Mouse (Mus musculus) spleen, adult 2 months (tissue): ENCODE measurements around the gene Dppa4. TPM values are rescaled to one million over a fixed set of nuclear protein-coding genes. Genes with fewer than 3 reads are reported as not detected.

Experiments used
- DNase-seq, 2 experiments: peaks; one replicate each; pipeline versions ENCODE4 v3.0.0 to v3.0.0-alpha.2; 2012 to 2021; ENCODE audit warnings: low spot score in 2 of 2, low read depth in 1 of 2
- H3K27ac ChIP-seq: fragments of 200-500 bp; 2 replicates; pipeline ENCODE4 v1.5.1; 2012; ENCODE audit warnings: low read length, inconsistent platforms; ENCODE audit not compliant: insufficient read depth
- H3K27me3 ChIP-seq: fragments of 200-500 bp; 2 replicates; pipeline ENCODE4 v1.6.1; 2012; ENCODE audit warnings: mild to moderate bottlenecking, moderate library complexity, low read length, inconsistent platforms; ENCODE audit not compliant: control insufficient read depth, insufficient read depth
- H3K36me3 ChIP-seq: fragments of 200-500 bp; 2 replicates; pipeline ENCODE4 v1.6.1; 2012; ENCODE audit warnings: mild to moderate bottlenecking, low read length, inconsistent platforms; ENCODE audit not compliant: control insufficient read depth, insufficient read depth
- H3K4me1 ChIP-seq: fragments of 200-500 bp; 2 replicates; pipeline ENCODE4 v1.6.1; 2011; ENCODE audit warnings: inconsistent platforms; ENCODE audit not compliant: control insufficient read depth, insufficient read depth, insufficient read length
- H3K4me3 ChIP-seq: fragments of 200-500 bp; 2 replicates; pipeline ENCODE4 v1.5.1; 2011; ENCODE audit warnings: mild to moderate bottlenecking, inconsistent platforms; ENCODE audit not compliant: insufficient read depth, insufficient read length; ENCODE audit errors: extremely low read depth
- CTCF ChIP-seq: fragments of 200-500 bp; IDR thresholded peaks from 2 replicates; pipeline ENCODE4 v1.5.1; 2011; ENCODE audit warnings: mild to moderate bottlenecking, inconsistent platforms; ENCODE audit not compliant: insufficient read depth, insufficient read length, insufficient replicate concordance; ENCODE audit errors: extremely low read depth
- POLR2A ChIP-seq: fragments of 200-500 bp; IDR thresholded peaks from 2 replicates; pipeline ENCODE4 v1.6.1; 2011; ENCODE audit warnings: low read depth, low read length, inconsistent platforms
- WGBS: fragments of 180-500 bp; shearing (Covaris S2); methylation state at CpG from one replicate; pipeline ENCODE4 v1.1.7; 2018; 5-methylcytosine and 5-hydroxymethylcytosine counted together
- polyA plus RNA-seq: library from polyadenylated mRNA; depleted of rRNA; stranded (reverse); fragments of >200 nt; gene quantifications from 2 replicates; pipeline ENCODE4 v1.2.3, GENCODE M21; 2012; rRNA removed

Gene Dppa4
- polyA plus RNA-seq = not detected in 2 replicates

DNA sequence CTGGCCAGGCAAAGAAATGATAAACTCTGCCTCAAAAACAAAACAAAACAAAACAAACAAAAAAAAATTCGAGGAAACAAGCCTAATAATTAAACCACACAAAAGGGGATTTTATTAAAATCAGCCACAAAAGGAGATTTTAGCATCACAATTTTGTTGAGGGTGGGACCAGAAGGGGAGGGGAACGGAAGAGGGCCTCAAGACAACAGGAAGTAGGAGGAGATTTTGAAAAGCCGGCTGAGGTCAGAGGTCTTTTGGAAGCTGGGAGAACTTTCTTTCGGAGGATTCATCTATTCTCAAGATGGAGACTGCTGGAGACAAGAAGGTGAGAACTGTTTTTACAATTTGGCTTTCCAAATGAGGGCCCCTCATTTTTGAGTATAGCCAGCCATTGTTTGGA is at the start of gene Dppa4:
Gene Dppa4, plus strand, starts transcription at position 217 of the 400 bp plus-strand sequence.
- TF ChIP-seq CTCF (no peak), POLR2A (no peak)
- H3K27me3 ChIP-seq = no peaks in the 10 kb centered on the region
- DNase-seq = no peak
- H3K4me3 ChIP-seq = no peak within 1 kb of the TSS
- H3K27ac ChIP-seq = no peak within 1 kb of the TSS
- no peaks in the 10 kb centered on the region for H3K4me1 ChIP-seq
- 75% methylated on average over 4 of the region's 4 CpGs for WGBS
- H3K36me3 ChIP-seq = no peaks in the 10 kb centered on the region

DNA sequence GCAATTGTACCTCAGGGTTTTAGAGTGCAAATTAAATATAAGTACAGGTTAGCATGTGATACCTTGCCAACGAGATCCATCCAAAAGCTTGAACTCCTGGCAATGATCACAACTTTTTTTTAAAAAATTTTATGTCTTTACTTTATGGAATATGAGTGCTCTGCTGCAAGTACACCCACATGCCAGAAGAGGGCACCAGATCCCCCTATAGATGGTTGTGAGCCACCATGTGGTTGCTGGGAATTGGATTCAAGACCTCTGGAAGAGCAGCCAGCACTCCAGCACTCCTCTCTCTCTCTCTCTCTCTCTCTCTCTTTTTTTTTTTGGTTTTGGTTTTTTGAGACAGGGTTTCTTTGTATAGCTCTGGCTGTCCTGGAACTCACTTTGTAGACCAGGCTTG is 48.5 kb upstream of the Dppa4 start:
- TF ChIP-seq CTCF (no peak), POLR2A (no peak)
- DNase-seq = no peak
- 83% methylated on average over 1 of the region's 1 CpGs for WGBS
- H3K4me1 ChIP-seq = no peaks in the 10 kb centered on the region
- H3K27me3 ChIP-seq = no peaks in the 10 kb centered on the region
- no peak overlapping the region for H3K4me3 ChIP-seq
- no peaks in the 10 kb centered on the region for H3K36me3 ChIP-seq
- H3K27ac ChIP-seq = no peak overlapping the region

DNA sequence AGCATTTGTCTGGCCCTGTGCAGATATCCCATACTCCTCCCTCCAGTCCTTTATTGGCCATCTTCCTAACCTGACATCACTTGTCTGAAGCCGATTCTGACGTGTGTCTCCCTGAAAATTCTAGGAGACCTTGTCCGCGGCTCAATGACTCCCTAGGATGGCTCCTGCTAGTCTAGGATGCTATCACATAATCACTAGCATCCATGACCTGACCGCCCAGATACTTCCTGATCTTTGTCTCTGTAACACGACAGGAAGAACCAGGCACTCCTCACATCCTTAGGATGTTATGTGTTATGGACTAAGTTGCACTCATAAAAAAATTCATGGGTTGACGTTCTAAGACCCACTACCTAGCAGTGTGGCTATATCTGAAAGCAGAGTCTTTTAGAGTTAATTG is 45.9 kb upstream of the Dppa4 start:
- TF ChIP-seq POLR2A = no peak
- TF ChIP-seq CTCF = no peak
- H3K4me3 ChIP-seq = no peak overlapping the region
- no peaks in the 10 kb centered on the region for H3K27me3 ChIP-seq
- no peaks in the 10 kb centered on the region for H3K36me3 ChIP-seq
- WGBS = 89% methylated on average over 7 of the region's 7 CpGs
- H3K27ac ChIP-seq = no peak overlapping the region
- no peak for DNase-seq
- H3K4me1 ChIP-seq = no peaks in the 10 kb centered on the region

DNA sequence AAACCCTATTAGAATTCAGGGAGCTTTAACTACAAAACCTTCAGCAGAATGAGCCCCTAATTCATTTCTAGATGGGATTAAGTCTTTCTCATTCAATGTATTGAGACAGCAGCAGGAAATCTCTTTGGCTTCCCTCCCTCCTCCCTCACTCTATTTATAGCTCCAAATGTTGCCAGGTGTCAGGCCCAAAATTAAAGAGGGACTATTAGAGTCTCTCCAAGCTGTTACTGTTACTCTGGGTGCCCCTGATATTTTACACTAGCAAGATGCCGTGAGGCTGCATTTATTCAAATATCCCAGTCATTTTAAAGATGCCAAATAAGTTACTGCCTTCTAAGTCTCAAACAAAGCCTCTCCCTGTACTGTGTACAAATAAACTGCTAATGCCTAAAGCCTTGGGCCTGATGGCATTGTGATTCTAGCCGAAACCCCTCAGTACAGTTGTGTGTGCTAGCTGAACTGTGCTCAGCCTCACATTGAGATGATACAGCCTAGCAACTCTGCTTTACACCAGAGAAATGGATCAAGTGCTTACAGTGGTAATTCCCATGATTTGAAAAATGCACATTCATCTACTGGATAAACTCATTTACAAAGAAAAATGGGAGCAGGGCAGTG is 36.4 kb upstream of the Dppa4 start:
- 90% methylated on average over 2 of the region's 2 CpGs for WGBS
- H3K27ac ChIP-seq = no peak overlapping the region
- H3K36me3 ChIP-seq = no peaks in the 10 kb centered on the region
- no peaks in the 10 kb centered on the region for H3K4me1 ChIP-seq
- H3K27me3 ChIP-seq = no peaks in the 10 kb centered on the region
- H3K4me3 ChIP-seq = no peak overlapping the region
- TF ChIP-seq POLR2A = no peak
- no peak for TF ChIP-seq CTCF
- no peak for DNase-seq

DNA sequence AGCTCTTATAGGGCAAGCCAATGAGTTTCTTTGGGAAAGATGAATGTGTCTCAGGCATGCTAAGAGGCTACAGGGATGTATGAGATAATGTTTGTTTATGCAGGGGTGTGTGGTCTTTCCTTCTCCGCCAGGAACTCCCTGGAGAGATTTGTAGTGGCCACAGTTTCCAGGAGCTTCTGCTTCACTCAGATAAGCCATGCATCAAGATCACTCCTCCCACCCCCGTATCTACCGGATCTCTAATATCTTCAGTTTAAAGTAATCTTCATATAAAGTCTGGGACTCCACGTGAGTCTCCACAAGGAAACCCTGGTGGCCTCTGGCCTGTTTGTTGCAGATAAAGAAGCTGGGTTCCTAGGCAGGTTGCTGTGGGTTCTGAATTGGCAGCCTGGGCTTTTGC is 30.7 kb upstream of the Dppa4 start:
- H3K36me3 ChIP-seq = no peaks in the 10 kb centered on the region
- no peak overlapping the region for H3K4me3 ChIP-seq
- H3K4me1 ChIP-seq = no peaks in the 10 kb centered on the region
- WGBS = 55% methylated on average over 4 of the region's 4 CpGs
- no peak overlapping the region for H3K27ac ChIP-seq
- no peak for DNase-seq
- TF ChIP-seq POLR2A (no peak), CTCF (no peak)
- no peaks in the 10 kb centered on the region for H3K27me3 ChIP-seq

DNA sequence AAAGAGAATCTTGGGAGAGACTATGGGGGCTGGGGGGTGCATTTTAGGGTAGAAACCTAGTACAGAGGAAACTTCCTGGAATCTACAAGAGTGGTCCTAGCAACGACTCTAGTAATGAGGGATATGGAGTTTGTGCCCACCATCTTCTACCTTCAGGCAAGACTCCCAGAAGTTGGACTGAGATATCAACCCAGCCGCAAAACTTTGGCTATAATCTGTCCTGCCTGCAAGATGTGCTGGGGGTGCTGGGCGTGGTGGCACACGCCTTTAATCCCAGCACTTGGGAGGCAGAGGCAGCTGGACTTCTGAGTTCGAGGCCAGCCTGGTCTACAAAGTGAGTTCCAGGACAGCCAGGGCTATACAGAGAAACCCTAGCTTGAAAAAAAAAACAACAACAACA is 28.9 kb upstream of the Dppa4 start:
- no peak for DNase-seq
- TF ChIP-seq CTCF = no peak
- no peak for TF ChIP-seq POLR2A
- no peaks in the 10 kb centered on the region for H3K4me1 ChIP-seq
- H3K4me3 ChIP-seq = no peak overlapping the region
- no peak overlapping the region for H3K27ac ChIP-seq
- H3K36me3 ChIP-seq = no peaks in the 10 kb centered on the region
- no peaks in the 10 kb centered on the region for H3K27me3 ChIP-seq
- WGBS = 86% methylated on average over 5 of the region's 5 CpGs

DNA sequence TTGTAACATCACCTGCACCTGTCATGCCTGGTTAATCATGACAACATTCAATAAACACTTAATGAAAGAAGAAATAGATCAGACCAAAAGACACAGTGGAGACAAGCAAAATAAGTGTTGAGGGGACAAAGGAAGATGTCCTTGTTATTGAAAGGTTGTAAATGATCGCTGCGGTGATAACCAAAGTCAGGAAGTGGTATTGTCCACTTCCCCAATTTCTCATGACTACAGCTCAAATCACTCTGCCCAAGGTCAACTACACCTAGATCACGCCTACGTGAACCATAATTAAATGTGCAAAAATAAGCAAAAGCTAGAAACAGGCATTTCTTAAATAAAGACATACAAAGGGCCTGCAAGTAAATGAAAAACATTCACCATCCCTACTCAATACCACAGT is 24.0 kb upstream of the Dppa4 start:
- WGBS = 14% methylated on average over 4 of the region's 4 CpGs

More for the DNA sequence above, 24.0 kb upstream of the Dppa4 start:
- no peak for DNase-seq
- H3K27ac ChIP-seq = no peak overlapping the region
- TF ChIP-seq CTCF (no peak), POLR2A (no peak)
- H3K4me3 ChIP-seq = no peak overlapping the region
- no peaks in the 10 kb centered on the region for H3K36me3 ChIP-seq
- H3K27me3 ChIP-seq = no peaks in the 10 kb centered on the region
- H3K4me1 ChIP-seq = no peaks in the 10 kb centered on the region
